Mouse (Mus musculus) A20 (cell line): ENCODE results near the gene Ccdc7b.
"Not testable (repeated sequence)": the region's sequence is repeated elsewhere in the genome, so short reads cannot be mapped to it uniquely, and the experiment has no call there.

ENCODE experiments used
- DNase-seq: peaks from one replicate; pipeline ENCODE4 v3.0.0-alpha.2; 2011; ENCODE audit warnings: low read depth, low spot score

Gene Ccdc7b

GRCm38 (mm10) chr8:129066834-129067233, at the start of gene Ccdc7b:
Gene Ccdc7b, plus strand, starts transcription at chr8:129067134.
- DNase-seq = not testable (repeated sequence)

GRCm38 (mm10) chr8:129065417-129065816, 1.5 kb upstream of the Ccdc7b start, which contains the start of gene Ccdc7a:
Gene Ccdc7a, minus strand, starts transcription at chr8:129065517.
- DNase-seq = not testable (repeated sequence)

DNA sequence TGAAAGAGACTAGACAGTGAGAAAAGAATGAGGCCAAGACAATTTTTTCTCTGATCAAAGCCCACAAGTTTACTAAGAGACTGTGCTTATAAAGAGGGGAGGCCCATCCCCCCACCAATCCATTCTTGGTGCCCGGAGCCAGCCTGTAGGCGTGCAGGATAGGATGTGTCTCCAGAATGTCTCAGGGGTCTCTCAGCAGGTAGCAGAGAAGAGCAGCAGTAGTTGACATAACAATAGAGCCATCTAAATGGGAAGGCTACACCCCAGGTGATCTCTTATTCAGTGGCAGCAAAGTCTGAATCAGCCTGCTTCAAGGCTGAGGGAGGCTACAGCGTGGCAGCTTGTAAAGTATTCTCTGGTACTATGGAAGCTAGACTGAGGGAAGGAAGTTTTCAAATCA, 48.8 kb downstream of the Ccdc7b start:
- not testable (repeated sequence) for DNase-seq

- no peak for DNase-seq
Measured at GRCm38 (mm10) chr8:129131561-129131960, 64.6 kb downstream of the Ccdc7b start, which contains the start of gene Gm10999. Gene Gm10999, minus strand, starts transcription at chr8:129131661.

DNA sequence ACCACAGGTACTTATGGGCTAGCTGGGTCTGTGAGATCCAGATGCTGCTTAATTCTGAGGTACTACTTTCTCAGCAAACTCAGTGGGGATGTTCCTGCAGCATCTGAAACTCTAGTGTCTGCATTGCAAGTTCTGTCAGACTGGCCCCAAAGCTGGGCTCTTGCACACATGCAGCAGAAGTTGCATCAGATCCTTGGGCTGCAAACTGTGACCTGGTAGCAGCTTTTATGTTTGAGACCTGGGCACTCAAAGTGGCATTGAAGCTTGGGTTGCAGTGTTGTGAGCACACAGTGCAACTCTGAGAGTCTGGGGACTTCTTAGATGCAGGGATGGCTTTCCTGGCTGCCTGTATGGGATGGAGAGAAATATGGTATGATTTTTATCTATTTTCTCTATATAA, 66.5 kb downstream of the Ccdc7b start:
- no peak for DNase-seq
